Mouse (Mus musculus): Measurements from ENCODE around the gene Pecam1. TPM values are rescaled to one million over a fixed set of nuclear protein-coding genes. Genes with fewer than 3 reads are reported as not detected.

Pecam1 gene
- polyA plus RNA-seq, 1 experiment from 2014 or later = 60.8 TPM

GRCm38 (mm10) chr11:106698289-106698688 is 52.1 kb downstream of the Pecam1 start:
- no peak for DNase-seq (ENCODE audit: low spot score)

- no peak for DNase-seq (ENCODE audit: low spot score)
These were observed 54.5 kb downstream of the Pecam1 start for GRCm38 (mm10) chr11:106695917-106696316.

GRCm38 (mm10) chr11:106692890-106693289 is 57.5 kb downstream of the Pecam1 start:
- DNase-seq (ENCODE audit: low spot score) = no peak

GRCm38 (mm10) chr11:106688375-106688774 is 62.1 kb downstream of the Pecam1 start:
- DNase-seq (ENCODE audit: low spot score) = peak; percentile 50

- DNase-seq (ENCODE audit: low spot score) = peak; percentile 25
These were observed 63.1 kb downstream of the Pecam1 start for GRCm38 (mm10) chr11:106687293-106687692.

- DNase-seq (ENCODE audit: low spot score) = no peak
These were observed 66.4 kb downstream of the Pecam1 start for GRCm38 (mm10) chr11:106684027-106684426.

GRCm38 (mm10) chr11:106683345-106683744 is 67.1 kb downstream of the Pecam1 start:
- DNase-seq (ENCODE audit: low spot score) = no peak

GRCm38 (mm10) chr11:106681138-106681537 is 69.3 kb downstream of the Pecam1 start:
- DNase-seq (ENCODE audit: low spot score) = no peak

GRCm38 (mm10) chr11:106679874-106680273 is 70.6 kb downstream of the Pecam1 start:
- no peak for DNase-seq (ENCODE audit: low spot score)

- no peak for DNase-seq (ENCODE audit: low spot score)
These were observed 72.4 kb downstream of the Pecam1 start for GRCm38 (mm10) chr11:106677910-106678591.

GRCm38 (mm10) chr11:106677331-106677730 is 73.1 kb downstream of the Pecam1 start:
- DNase-seq (ENCODE audit: low spot score) = no peak

GRCm38 (mm10) chr11:106675875-106676274 is 74.6 kb downstream of the Pecam1 start:
- DNase-seq (ENCODE audit: low spot score) = no peak

GRCm38 (mm10) chr11:106675201-106675726 is 75.2 kb downstream of the Pecam1 start:
- no peak for DNase-seq (ENCODE audit: low spot score)

- peak; percentile 88 for DNase-seq (ENCODE audit: low spot score)
These were observed 75.7 kb downstream of the Pecam1 start for GRCm38 (mm10) chr11:106674612-106675153.

GRCm38 (mm10) chr11:106673727-106674611 is 76.5 kb downstream of the Pecam1 start:
- DNase-seq (ENCODE audit: low spot score) = peak; percentile 43

GRCm38 (mm10) chr11:106672919-106673505 is 77.4 kb downstream of the Pecam1 start:
- no peak for DNase-seq (ENCODE audit: low spot score)

GRCm38 (mm10) chr11:106671801-106672200 is 78.6 kb downstream of the Pecam1 start:
- DNase-seq (ENCODE audit: low spot score) = peak; percentile 80

GRCm38 (mm10) chr11:106670951-106671478 is 79.4 kb downstream of the Pecam1 start:
- DNase-seq (ENCODE audit: low spot score) = no peak

- DNase-seq (ENCODE audit: low spot score) = no peak
These were observed 80.2 kb downstream of the Pecam1 start for GRCm38 (mm10) chr11:106670266-106670665.

- peak; percentile 80 for DNase-seq (ENCODE audit: low spot score)
These were observed 80.6 kb downstream of the Pecam1 start for GRCm38 (mm10) chr11:106669873-106670173.

- no peak for DNase-seq (ENCODE audit: low spot score)
These were observed 81.1 kb downstream of the Pecam1 start for GRCm38 (mm10) chr11:106669102-106669872.

Data from thymus, postnatal 0 days (tissue).